Mouse (Mus musculus) left cerebral cortex, postnatal 10 days (tissue): ENCODE results near the gene Dact2. TPM values are rescaled to one million over a fixed set of nuclear protein-coding genes. Genes with fewer than 3 reads are reported as not detected.

Experiments
- DNase-seq, 2 experiments: peaks; one replicate each; pipeline ENCODE4 v3.0.0; 2021 to 2022; ENCODE audit warnings: low spot score in 2 of 2, mixed read lengths in 1 of 2; ENCODE audit errors: extremely low spot score in 1 of 2
- intact Hi-C: fragments of 180-260 bp; cut with DNase I; formaldehyde crosslinking; loops from one replicate; pipeline ENCODE4 v1.15.1; 2025
- total RNA-seq, 2 experiments: library from RNA; stranded (reverse); gene quantifications; 2 replicates each; pipeline ENCODE4 v1.2.3; 2021

Dact2 gene
- total RNA-seq, 2 experiments from 2014 or later: 66.0 to 66.5 TPM

- intact Hi-C loops: no loop called here
- DNase-seq: peak in 1 of 2 experiments; percentile 42
These were observed 17.9 kb upstream of the Dact2 start for GRCm38 (mm10) chr17:14221893-14222615.

GRCm38 (mm10) chr17:14220606-14221202 is 16.6 kb upstream of the Dact2 start:
- peak; percentile 34 to 72 for DNase-seq
- intact Hi-C loops: no loop called here

GRCm38 (mm10) chr17:14213976-14214529 is 9.9 kb upstream of the Dact2 start:
- DNase-seq: no peak
- intact Hi-C loops: no loop called here

GRCm38 (mm10) chr17:14212796-14213195 is 8.7 kb upstream of the Dact2 start:
- no peak for DNase-seq
- intact Hi-C loops: no loop called here

GRCm38 (mm10) chr17:14207093-14207561 is 3.0 kb upstream of the Dact2 start:
- intact Hi-C loops: loop anchor here (5.0 kb wide), 1 partner anchor 85 kb away; no protein-coding TSS in a partner anchor
- DNase-seq: no peak

GRCm38 (mm10) chr17:14206062-14206461 is 2.0 kb upstream of the Dact2 start:
- DNase-seq: peak; percentile 65 to 83
- intact Hi-C loops: loop anchor here (5.0 kb wide), 1 partner anchor 84 kb away; no protein-coding TSS in a partner anchor

GRCm38 (mm10) chr17:14205236-14205635 is 1.1 kb upstream of the Dact2 start:
- intact Hi-C loops: loop anchor here (5.0 kb wide), 1 partner anchor 83 kb away; no protein-coding TSS in a partner anchor

GRCm38 (mm10) chr17:14203121-14203941 is 773 bp downstream of the Dact2 start:
- peak in 1 of 2 experiments; percentile 73 for DNase-seq
- intact Hi-C loops: loop anchor here (5.0 kb wide), 1 partner anchor 61 kb away; no protein-coding TSS in a partner anchor

More at GRCm38 (mm10) chr17:14205236-14205635, 1.1 kb upstream of the Dact2 start:
- DNase-seq: no peak

GRCm38 (mm10) chr17:14202291-14203030 is 1.6 kb downstream of the Dact2 start:
- intact Hi-C loops: loop anchor here (5.0 kb wide), 1 partner anchor 60 kb away; no protein-coding TSS in a partner anchor
- peak in 1 of 2 experiments; percentile 43 for DNase-seq

GRCm38 (mm10) chr17:14201281-14201787 is 2.8 kb downstream of the Dact2 start:
- intact Hi-C loops: loop anchor here (5.0 kb wide), 1 partner anchor 59 kb away; no protein-coding TSS in a partner anchor
- peak in 1 of 2 experiments; percentile 59 for DNase-seq

- no peak for DNase-seq
- intact Hi-C loops: loop anchor here (5.0 kb wide), 1 partner anchor 58 kb away; no protein-coding TSS in a partner anchor
These were observed 3.9 kb downstream of the Dact2 start for GRCm38 (mm10) chr17:14200206-14200605.

- intact Hi-C loops: loop anchor here (5.0 kb wide), 1 partner anchor 57 kb away; no protein-coding TSS in a partner anchor
- DNase-seq: no peak
These were observed 4.5 kb downstream of the Dact2 start for GRCm38 (mm10) chr17:14199621-14200020.

- no peak for DNase-seq
- intact Hi-C loops: no loop called here
These were observed 11.2 kb downstream of the Dact2 start for GRCm38 (mm10) chr17:14192924-14193323.

GRCm38 (mm10) chr17:14192432-14192831 is 11.7 kb downstream of the Dact2 start:
- intact Hi-C loops: no loop called here
- no peak for DNase-seq

GRCm38 (mm10) chr17:14188455-14188854 is 15.6 kb downstream of the Dact2 start:
- no peak for DNase-seq
- intact Hi-C loops: no loop called here

- no peak for DNase-seq
- intact Hi-C loops: no loop called here
These were observed 17.0 kb downstream of the Dact2 start for GRCm38 (mm10) chr17:14187096-14187495.

GRCm38 (mm10) chr17:14186176-14186575 is 17.9 kb downstream of the Dact2 start:
- intact Hi-C loops: no loop called here
- DNase-seq: no peak
